Mouse (Mus musculus): ENCODE results near the gene Ppp1r3f. TPM values are rescaled to one million over a fixed set of nuclear protein-coding genes. Genes with fewer than 3 reads are reported as not detected.

Gene Ppp1r3f
- total RNA-seq, 2 experiments from 2014 or later, result 3.6 to 4.5 TPM

GRCm38 (mm10) chrX:7563076-7563475, 11.0 kb downstream of the Ppp1r3f start:
- DNase-seq, result no peak

GRCm38 (mm10) chrX:7553474-7553873, 20.6 kb downstream of the Ppp1r3f start:
- no peak for DNase-seq

GRCm38 (mm10) chrX:7524961-7525360, 49.1 kb downstream of the Ppp1r3f start:
- DNase-seq, result no peak

Other genes starting within 250 kb of the Ppp1r3f start
- under 1 TPM; 0.23 to 0.57 TPM for gene Usp27x, start 198.5 kb downstream of the Ppp1r3f start, total RNA-seq (2021)
- under 1 TPM in 1 of 2 experiments, not detected in 1; 0.28 TPM for gene Foxp3, start 639 bp downstream of the Ppp1r3f start, total RNA-seq (2021)
- 10 to 100 TPM; 10.5 to 12.5 TPM for gene Ccdc22, start 31.2 kb upstream of the Ppp1r3f start, total RNA-seq (2021)
- not detected for gene Cacna1f, start 32.8 kb upstream of the Ppp1r3f start, total RNA-seq (2021)
- gene Syp, start 64.2 kb upstream of the Ppp1r3f start, total RNA-seq (2021), result 1 to 10 TPM; 2.2 to 4.1 TPM
- gene Prickle3, start 83.0 kb upstream of the Ppp1r3f start, total RNA-seq (2021), result 10 to 100 TPM; 21.1 to 21.5 TPM
- 10 to 100 TPM; 41.3 to 57.6 TPM for gene Plp2, start 97.1 kb upstream of the Ppp1r3f start, total RNA-seq (2021)
- 10 to 100 TPM; 25.2 to 27.9 TPM for gene Magix, start 107.0 kb upstream of the Ppp1r3f start, total RNA-seq (2021)
- 10 to 100 TPM; 17.8 to 20.1 TPM for gene Gpkow, start 122.8 kb upstream of the Ppp1r3f start, total RNA-seq (2021)
- 10 to 100 TPM; 29.9 to 51.4 TPM for gene Wdr45, start 140.1 kb upstream of the Ppp1r3f start, total RNA-seq (2021)
- not detected for gene Gm45208, start 148.0 kb upstream of the Ppp1r3f start, total RNA-seq (2021)
- 1 to 10 TPM; 5.1 to 5.3 TPM for gene Praf2, start 154.2 kb upstream of the Ppp1r3f start, total RNA-seq (2021)
- under 1 TPM; 0.59 to 0.67 TPM for gene Ccdc120, start 176.6 kb upstream of the Ppp1r3f start, total RNA-seq (2021)
- 10 to 100 TPM; 12.6 to 13.0 TPM for gene Tfe3, start 188.3 kb upstream of the Ppp1r3f start, total RNA-seq (2021)
- 10 to 100 TPM; 20.5 to 22.9 TPM for gene Gripap1, start 215.5 kb upstream of the Ppp1r3f start, total RNA-seq (2021)
- under 1 TPM; 0.15 to 0.57 TPM for gene Kcnd1, start 248.0 kb upstream of the Ppp1r3f start, total RNA-seq (2021)